Mouse (Mus musculus) stomach, postnatal 0 days (tissue): ENCODE measurements around the gene Cend1. TPM values are rescaled to one million over a fixed set of nuclear protein-coding genes. Genes with fewer than 3 reads are reported as not detected.

Source experiments
- ATAC-seq: fragments of 200-750 bp; cut with Nextera tagmentation; 2 replicates; pipeline ENCODE4 v1.8.0; 2017; ENCODE audit not compliant: low FRiP score, low TSS enrichment
- DNase-seq: peaks from one replicate; pipeline ENCODE4 v3.0.0-alpha.2; 2016; ENCODE audit warnings: low spot score
- H3K27ac ChIP-seq: fragments of 300-500 bp; sonication (generic); replicated peaks from 2 replicates; pipeline ENCODE4 v1.5.1; 2014; ENCODE audit warnings: mild to moderate bottlenecking, control low read depth
- H3K27me3 ChIP-seq: fragments of 300-500 bp; sonication (generic); 2 replicates; pipeline ENCODE4 v1.6.1; 2014; ENCODE audit warnings: low read length; ENCODE audit not compliant: control insufficient read depth, insufficient read depth
- H3K36me3 ChIP-seq: fragments of 300-500 bp; sonication (generic); 2 replicates; pipeline ENCODE4 v1.6.1; 2014; ENCODE audit warnings: low read length, mixed read lengths; ENCODE audit not compliant: control insufficient read depth, insufficient read depth
- H3K4me1 ChIP-seq: fragments of 300-500 bp; sonication (generic); replicated peaks from 2 replicates; pipeline ENCODE4 v1.6.1; 2014; ENCODE audit warnings: antibody characterized with exemption; ENCODE audit not compliant: control insufficient read depth, insufficient read depth
- H3K4me2 ChIP-seq: fragments of 300-500 bp; sonication (generic); replicated peaks from 2 replicates; pipeline ENCODE4 v1.6.1; 2014; ENCODE audit warnings: low read depth, mild to moderate bottlenecking, control low read depth, moderate library complexity
- H3K4me3 ChIP-seq: fragments of 300-500 bp; sonication (generic); 2 replicates; pipeline ENCODE4 v1.5.1; 2014; ENCODE audit warnings: low read depth, low read length, control low read depth
- H3K9ac ChIP-seq: fragments of 300-500 bp; sonication (generic); 2 replicates; pipeline ENCODE4 v1.6.1; 2014; ENCODE audit warnings: mild to moderate bottlenecking, low read length, control low read depth, mixed read lengths
- H3K9me3 ChIP-seq: fragments of 300-500 bp; sonication (generic); 2 replicates; pipeline ENCODE4 v1.6.1; 2016; ENCODE audit warnings: low read length; ENCODE audit not compliant: control insufficient read depth
- CTCF ChIP-seq: IDR thresholded peaks from 2 replicates; pipeline ENCODE4 v1.5.1; 2016; ENCODE audit warnings: antibody characterized with exemption, low read depth, mild to moderate bottlenecking, moderate library complexity
- EP300 ChIP-seq: optimal IDR thresholded peaks from 2 replicates; pipeline ENCODE3; 2016; ENCODE audit warnings: antibody characterized with exemption
- WGBS: fragments of 180-500 bp; shearing (Covaris S2); extraction: QIAGEN DNeasy Blood & Tissue Kit; methylation state at CpG from one replicate; pipeline ENCODE4 v1.1.7; 2014; 5-methylcytosine and 5-hydroxymethylcytosine counted together
- polyA plus RNA-seq: library from polyadenylated mRNA; unstranded; fragments of >200 nt; fragmentation: Nextera tagmentation; extraction: Ambion mirVana; gene quantifications from 2 replicates; pipeline ENCODE4 v1.2.1, GENCODE M21; 2015

Cend1 gene
- polyA plus RNA-seq, 1 experiment from 2014 or later, result 2.0 TPM

DNA sequence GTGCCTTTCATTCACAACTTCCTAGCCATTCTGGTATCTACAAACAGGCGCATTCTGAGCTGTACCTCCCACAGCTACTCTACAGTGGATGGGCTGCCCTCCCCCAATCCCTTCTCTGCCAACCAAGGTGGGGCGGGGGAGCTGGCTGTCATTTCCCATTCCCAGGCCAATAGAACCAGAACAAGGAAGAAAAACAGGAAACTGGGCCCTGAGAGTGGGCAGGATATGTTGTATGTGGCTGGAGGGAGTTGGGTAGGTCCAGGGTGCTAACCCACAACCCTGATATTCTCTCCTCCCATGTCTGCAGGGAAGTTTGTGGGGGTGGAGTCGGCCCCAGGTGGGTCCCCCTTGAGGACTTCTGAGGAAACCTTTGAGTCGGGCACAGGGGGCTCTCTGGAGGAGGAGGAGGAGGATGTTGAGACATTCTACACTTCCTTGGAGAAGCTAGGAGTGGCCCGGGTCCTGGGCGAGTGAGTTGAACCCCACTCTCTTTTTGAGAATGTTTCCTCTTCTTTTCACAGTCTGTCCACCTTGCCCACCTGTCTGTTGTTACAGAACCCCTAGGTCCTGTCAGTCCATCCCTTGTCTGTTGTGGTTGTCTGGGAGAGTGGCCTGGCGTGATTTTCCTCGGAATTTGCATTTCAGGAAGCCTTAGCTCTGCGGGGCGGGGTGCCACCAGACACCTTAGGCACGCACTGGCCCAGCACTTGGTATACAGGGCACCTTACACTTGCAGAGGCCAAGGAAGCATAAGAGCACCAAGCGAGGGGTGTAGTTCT lies 34.7 kb upstream of the Cend1 start:
- Histone ChIP-seq H3K4me2 (peak overlapping the region; percentile 37), H3K4me1 (peaks cover 19% of the 10 kb centered on the region), H3K27ac (peak overlapping the region; percentile 49; the same call in 1 of the 2 replicates), H3K4me3 (no peak overlapping the region), H3K9ac (peak overlapping the region; percentile 27; the same call in 1 of the 2 replicates), H3K27me3 (0 out of 2 replicates have a peak, but pooled peaks cover 2% of the 10 kb centered on the region), H3K36me3 (peaks cover under 1% of the 10 kb centered on the region; the same call in 1 of the 2 replicates), H3K9me3 (no peaks in the 10 kb centered on the region)
- no peak for ATAC-seq
- 51% methylated on average over 12 of the region's 12 CpGs for WGBS
- TF ChIP-seq EP300, result no peak
- TF ChIP-seq CTCF, result no peak
- no peak for DNase-seq

DNA sequence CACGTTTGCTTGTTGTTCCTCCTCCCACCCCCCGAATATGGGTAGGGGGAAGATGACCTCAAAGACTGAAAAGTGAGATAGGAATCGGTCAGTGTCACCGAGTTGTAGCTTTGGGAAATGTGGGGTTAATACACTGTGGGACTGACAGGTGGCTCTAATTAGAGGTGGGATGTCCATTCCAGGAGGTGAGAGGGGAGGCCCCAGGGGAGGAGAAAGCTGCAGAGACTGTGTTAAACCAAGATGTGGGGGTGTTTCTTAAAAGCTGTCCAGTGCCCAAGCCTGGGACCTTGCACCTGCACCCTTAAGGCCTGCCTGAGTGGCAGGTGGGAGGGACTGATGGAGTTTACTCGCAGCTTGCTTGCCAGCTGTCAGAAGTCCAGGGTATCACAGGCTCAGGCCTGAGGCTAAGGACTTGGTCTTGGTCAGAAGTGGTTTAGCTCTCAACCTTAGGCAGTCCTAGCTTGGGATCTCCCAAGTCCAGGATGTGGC lies 33.1 kb upstream of the Cend1 start:
- H3K27ac ChIP-seq, result peak overlapping the region; percentile 70; the same call in 1 of the 2 replicates

DNA sequence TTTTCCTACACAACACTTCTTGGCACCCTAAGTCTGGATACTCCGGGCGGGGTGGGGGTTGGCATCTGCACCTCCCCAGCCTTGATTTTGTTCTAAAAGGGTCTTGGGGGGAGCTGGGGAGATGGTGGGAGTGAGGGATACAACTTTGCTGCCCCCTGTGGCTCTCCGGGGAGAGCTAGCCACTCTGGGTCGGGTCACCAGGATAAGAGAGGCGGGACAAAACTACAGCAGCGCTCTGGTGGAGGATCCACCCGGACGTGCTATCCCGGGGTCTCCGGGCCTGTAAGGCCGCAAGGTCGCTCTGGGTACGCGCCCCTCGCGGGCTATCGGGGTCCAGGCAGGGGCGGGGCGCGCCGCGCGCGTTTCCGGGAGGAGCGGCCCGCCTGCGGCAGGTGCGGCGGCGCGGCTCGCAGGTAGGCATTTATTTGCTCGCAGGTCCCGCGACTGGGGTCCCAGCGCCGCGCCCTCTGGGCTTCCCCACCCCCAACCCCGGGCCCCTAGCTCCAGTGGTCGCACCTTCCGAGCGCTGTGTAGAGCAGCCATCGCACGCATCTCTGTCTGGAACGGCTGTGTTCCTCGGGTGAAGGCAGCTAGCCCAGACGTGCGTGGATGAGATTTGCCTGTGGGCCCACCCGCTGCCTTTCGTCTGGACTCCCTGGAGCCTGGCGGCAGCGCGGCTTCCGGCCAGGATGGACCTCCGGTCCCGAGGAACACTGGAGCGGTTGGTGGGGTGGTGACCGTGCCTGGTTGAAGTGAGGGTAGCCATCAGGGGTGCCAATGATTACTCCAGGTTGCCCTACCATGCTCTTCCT lies 32.4 kb upstream of the Cend1 start:
- Histone ChIP-seq H3K4me3 (peak overlapping the region; percentile 48), H3K9me3 (no peaks in the 10 kb centered on the region), H3K4me1 (peaks cover 12% of the 10 kb centered on the region), H3K4me2 (peak overlapping the region; percentile 72), H3K27ac (peak overlapping the region; percentile 70; the same call in 1 of the 2 replicates), H3K9ac (peak overlapping the region; percentile 64), H3K27me3 (0 out of 2 replicates have a peak, but pooled peaks cover 2% of the 10 kb centered on the region), H3K36me3 (peaks cover 3% of the 10 kb centered on the region; the same call in 1 of the 2 replicates)
- WGBS, result 3% methylated on average over 56 of the region's 59 CpGs
- DNase-seq (peak; percentile 71), ATAC-seq (0 out of 2 replicates have a peak, but pooled peaks have one; percentile 0)
- TF ChIP-seq EP300, result no peak
- TF ChIP-seq CTCF, result peak; percentile 47

More for the DNA sequence above, 33.1 kb upstream of the Cend1 start:
- H3K4me2 ChIP-seq, result peak overlapping the region; percentile 72
- 22% methylated on average over 5 of the region's 5 CpGs for WGBS
- H3K4me3 ChIP-seq, result peak overlapping the region; percentile 48
- no peak for TF ChIP-seq CTCF
- no peak for TF ChIP-seq EP300
- H3K9ac ChIP-seq, result peak overlapping the region; percentile 64
- no peaks in the 10 kb centered on the region for H3K9me3 ChIP-seq
- ATAC-seq (no peak), DNase-seq (peak; percentile 66)
- 0 out of 2 replicates have a peak, but pooled peaks cover 2% of the 10 kb centered on the region for H3K27me3 ChIP-seq
- H3K36me3 ChIP-seq, result peaks cover 3% of the 10 kb centered on the region; the same call in 1 of the 2 replicates
- H3K4me1 ChIP-seq, result peaks cover 12% of the 10 kb centered on the region

DNA sequence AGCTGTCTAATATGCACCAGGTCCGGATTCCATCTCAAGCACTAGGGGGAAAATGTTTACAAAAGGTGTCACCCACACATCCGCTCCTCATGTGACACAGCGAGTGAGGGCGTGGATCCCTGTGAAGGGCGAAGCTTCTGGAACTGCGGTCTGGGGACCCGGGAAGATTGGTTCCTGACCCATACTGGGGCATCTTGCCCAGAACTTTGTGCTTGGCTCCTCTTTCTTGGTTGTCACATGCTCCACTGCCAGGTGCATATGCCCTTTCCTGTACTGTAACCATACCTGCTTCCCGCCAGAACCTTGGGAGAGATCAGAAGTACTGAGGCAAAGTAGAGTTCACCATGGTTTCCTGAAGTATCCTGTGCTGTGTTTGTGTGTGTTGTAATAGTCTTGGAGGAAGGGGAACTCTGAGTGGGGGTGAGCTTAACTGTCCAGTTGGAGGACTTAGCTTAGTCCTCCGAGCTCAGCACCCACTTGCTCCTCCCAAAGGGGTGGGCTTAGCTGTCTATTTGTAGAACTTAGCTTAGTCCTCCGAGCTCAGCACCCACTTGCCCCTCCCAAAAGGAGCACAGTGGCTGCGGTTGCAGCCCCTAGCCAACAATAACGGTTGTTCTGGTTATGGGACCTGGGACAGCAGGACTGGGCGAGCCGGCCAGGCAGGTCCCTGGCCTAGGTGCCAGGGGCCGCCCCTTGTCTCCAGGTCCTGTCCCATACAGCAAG lies 31.3 kb upstream of the Cend1 start, which contains the start of gene Cracr2b:
TSS of gene Cracr2b (plus strand) at position 704 of the 723 bp plus-strand sequence.
- peak within 1 kb of the TSS; percentile 72 for H3K4me2 ChIP-seq
- H3K4me3 ChIP-seq, result peak within 1 kb of the TSS; percentile 48
- ATAC-seq (no peak), DNase-seq (peak; percentile 66)
- WGBS, result 44% methylated on average over 15 of the region's 15 CpGs
- H3K4me1 ChIP-seq, result peaks cover 15% of the 10 kb centered on the region
- H3K27me3 ChIP-seq, result 0 out of 2 replicates have a peak, but pooled peaks cover 2% of the 10 kb centered on the region
- H3K9ac ChIP-seq, result peak within 1 kb of the TSS; percentile 64
- H3K27ac ChIP-seq, result peak within 1 kb of the TSS; percentile 70
- H3K9me3 ChIP-seq, result no peaks in the 10 kb centered on the region
- no peak for TF ChIP-seq CTCF
- no peak for TF ChIP-seq EP300
- peaks cover 3% of the 10 kb centered on the region; the same call in 1 of the 2 replicates for H3K36me3 ChIP-seq

DNA sequence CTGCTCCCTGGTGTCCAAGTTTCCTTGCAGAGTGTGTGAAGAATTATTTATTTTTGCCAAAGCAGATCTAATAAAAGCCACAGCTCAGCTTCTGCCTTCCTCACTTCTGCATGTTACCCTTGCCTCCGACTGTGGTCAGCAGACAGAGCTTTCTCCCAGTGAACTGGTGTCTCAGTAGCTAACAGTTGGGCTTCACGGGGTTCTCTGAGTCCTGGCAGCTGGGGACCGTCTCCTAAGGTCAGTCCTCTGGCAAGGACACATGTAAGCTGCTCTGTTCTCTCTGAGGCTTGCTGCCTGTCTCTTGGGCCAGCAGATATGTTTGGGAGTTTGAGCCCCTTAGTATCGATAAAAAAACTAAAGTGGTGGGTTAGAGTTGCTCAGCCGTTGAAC lies 30.7 kb upstream of the Cend1 start:
- Histone ChIP-seq H3K4me2 (no peak overlapping the region), H3K36me3 (peaks cover 3% of the 10 kb centered on the region; the same call in 1 of the 2 replicates), H3K9ac (no peak overlapping the region), H3K4me3 (no peak overlapping the region), H3K4me1 (peaks cover 13% of the 10 kb centered on the region), H3K27me3 (0 out of 2 replicates have a peak, but pooled peaks cover 2% of the 10 kb centered on the region), H3K9me3 (no peaks in the 10 kb centered on the region), H3K27ac (no peak overlapping the region; the same call in 1 of the 2 replicates)
- TF ChIP-seq EP300 (no peak), CTCF (no peak)
- DNase-seq (no peak), ATAC-seq (no peak)
- WGBS, result 39% methylated on average over 5 of the region's 5 CpGs
